Mouse (Mus musculus): ENCODE measurements around the gene 1700084M14Rik.
"Not testable (repeated sequence)": the region's sequence is repeated elsewhere in the genome, so short reads cannot be mapped to it uniquely, and the experiment has no call there.

1700084M14Rik gene

GRCm38 (mm10) chrX:91575811-91576210 is at the start of gene 1700084M14Rik:
1700084M14Rik (minus strand) TSS chrX:91575911.
- DNase-seq (ENCODE audit: low read depth, low spot score): not testable (repeated sequence)

Measured in R1 (cell line).